ENCODE assay signal across 36 mouse cellular contexts in genomic region chr14:54724049-54724448, GRCm38 (mm10). TPM values are rescaled to one million over a fixed set of nuclear protein-coding genes. Genes with fewer than 3 reads are reported as not detected.
"Had no signal": no experiment of that assay in that cellular context is flagged by ENCODE, and none has a peak within 500 bp of the region (broad histone marks: within the 10 kb centered on the region; RNA-seq: fewer than 3 reads in every experiment).

No protein-coding gene starts in this region.

- H3K4me2 ChIP-seq: embryonic facial prominence, embryonic 12.5 days; embryonic facial prominence, embryonic 13.5 days; embryonic facial prominence, embryonic 15.5 days; forebrain, embryonic 12.5 days; forebrain, embryonic 13.5 days; forebrain, embryonic 15.5 days had no signal

- H3K27me3 ChIP-seq: embryonic facial prominence, embryonic 12.5 days; embryonic facial prominence, embryonic 13.5 days; embryonic facial prominence, embryonic 15.5 days; forebrain, embryonic 12.5 days; forebrain, embryonic 13.5 days; forebrain, embryonic 15.5 days had no signal

- DNase-seq: cerebellum, adult 2 months; cerebellum, adult 8-10 months; cerebellum, adult 9-10 months; cerebellum, adult 9-11 months; cerebellum, postnatal 10 days; cerebellum, postnatal 14 days; cerebellum, postnatal 25 days; cerebellum, postnatal 36 days; embryo, embryonic 11 days; forebrain, postnatal 0 days; gastrocnemius, adult 2 months; gastrocnemius, postnatal 10 days; gastrocnemius, postnatal 14 days; gastrocnemius, postnatal 25 days; gastrocnemius, postnatal 36 days; heart, adult 11 months; heart, adult 18-20 months; heart, adult 2 months had no signal

- H3K27ac ChIP-seq: embryonic facial prominence, embryonic 10.5 days; embryonic facial prominence, embryonic 12.5 days; embryonic facial prominence, embryonic 13.5 days; embryonic facial prominence, embryonic 15.5 days; forebrain, embryonic 10.5 days; forebrain, embryonic 12.5 days; forebrain, embryonic 13.5 days; forebrain, embryonic 15.5 days; gastrocnemius, adult 2 months; heart, adult 2 months had no signal

- H3K4me3 ChIP-seq: embryonic facial prominence, embryonic 10.5 days; embryonic facial prominence, embryonic 12.5 days; embryonic facial prominence, embryonic 13.5 days; embryonic facial prominence, embryonic 15.5 days; erythroblast, embryonic 14.5 days; forebrain, embryonic 10.5 days; forebrain, embryonic 12.5 days; forebrain, embryonic 13.5 days; forebrain, embryonic 15.5 days; gastrocnemius, adult 2 months; heart, adult 2 months had no signal

- H3K9ac ChIP-seq: embryonic facial prominence, embryonic 12.5 days; embryonic facial prominence, embryonic 13.5 days; embryonic facial prominence, embryonic 15.5 days; forebrain, embryonic 12.5 days; forebrain, embryonic 13.5 days; forebrain, embryonic 15.5 days; forebrain, postnatal 0 days had no signal

- H3K9me3 ChIP-seq: embryonic facial prominence, embryonic 10.5 days; embryonic facial prominence, embryonic 12.5 days; embryonic facial prominence, embryonic 13.5 days; embryonic facial prominence, embryonic 15.5 days; forebrain, embryonic 10.5 days; forebrain, embryonic 12.5 days; forebrain, embryonic 13.5 days; forebrain, embryonic 15.5 days had no signal

- H3K36me3 ChIP-seq: embryonic facial prominence, embryonic 10.5 days; embryonic facial prominence, embryonic 12.5 days; embryonic facial prominence, embryonic 13.5 days; embryonic facial prominence, embryonic 15.5 days; forebrain, embryonic 10.5 days; forebrain, embryonic 12.5 days; forebrain, embryonic 15.5 days had no signal

- ATAC-seq: forebrain, embryonic 13.5 days; forebrain, embryonic 14.5 days; forebrain, embryonic 15.5 days; forebrain, embryonic 16.5 days; forebrain, postnatal 0 days had no signal

- H3K4me1 ChIP-seq: embryonic facial prominence, embryonic 10.5 days; embryonic facial prominence, embryonic 12.5 days; embryonic facial prominence, embryonic 13.5 days; embryonic facial prominence, embryonic 15.5 days; forebrain, embryonic 12.5 days; forebrain, embryonic 13.5 days had no signal

RNA-seq across cellular contexts. Expression of gene Cebpe, which starts 12.1 kb away (rescaled TPM):
- total RNA-seq: gastrocnemius, adult 18-20 months; gastrocnemius, adult 2 months; gastrocnemius, adult 8-10 months; gastrocnemius, postnatal 14 days; gastrocnemius, postnatal 25 days; gastrocnemius, postnatal 36 days; gastrocnemius, postnatal 4 days; heart, adult 18-20 months; heart, adult 2 months; heart, adult 8-10 months had no signal
- polyA plus RNA-seq: cortical plate, adult 2 months; embryonic facial prominence, embryonic 10.5 days; embryonic facial prominence, embryonic 13.5 days; embryonic facial prominence, embryonic 15.5 days; forebrain, embryonic 10.5 days; forebrain, embryonic 11.5 days; forebrain, embryonic 12.5 days; forebrain, embryonic 13.5 days; forebrain, embryonic 14.5 days; forebrain, embryonic 15.5 days; forebrain, embryonic 16.5 days; forebrain, postnatal 0 days; frontal cortex, adult 2 months had no signal

RNA-seq across cellular contexts. Expression of gene Gm29776, which starts 25.4 kb away (rescaled TPM):
- total RNA-seq: gastrocnemius, adult 18-20 months; gastrocnemius, adult 2 months; gastrocnemius, adult 8-10 months; gastrocnemius, postnatal 10 days; gastrocnemius, postnatal 14 days; gastrocnemius, postnatal 25 days; gastrocnemius, postnatal 36 days; heart, adult 18-20 months; heart, adult 2 months; heart, adult 8-10 months had no signal
- polyA plus RNA-seq: erythroblast, embryonic 14.5 days; forebrain, embryonic 10.5 days; forebrain, embryonic 12.5 days; forebrain, embryonic 13.5 days had no signal
